Mouse (Mus musculus): ENCODE measurements at regions not wholly inside any gene's neighbourhood (a gene's known extent, or its start where the extent isn't known, plus 50 kb on each side); places are given as distances from the start of the nearest gene placed in this dataset.

GRCm38 (mm10) chr12:106922571-106922991 is 565.9 kb upstream of the 3110018I06Rik start:
- no peak for DNase-seq

- no peak for DNase-seq
Observed at GRCm38 (mm10) chr12:106928389-106928788, 560.0 kb upstream of the 3110018I06Rik start.

- no peak for DNase-seq
Observed at GRCm38 (mm10) chr12:106929161-106929560, 559.3 kb upstream of the 3110018I06Rik start.

- DNase-seq: no peak
Observed at GRCm38 (mm10) chr12:106931591-106931990, 556.8 kb upstream of the 3110018I06Rik start.

GRCm38 (mm10) chr12:106939381-106939780 is 549.1 kb upstream of the 3110018I06Rik start:
- DNase-seq: no peak

- no peak for DNase-seq
Observed at GRCm38 (mm10) chr12:106943874-106944273, 544.6 kb upstream of the 3110018I06Rik start.

GRCm38 (mm10) chr12:106952621-106953020 is 535.8 kb upstream of the 3110018I06Rik start:
- no peak for DNase-seq

GRCm38 (mm10) chr12:106955778-106956177 is 532.7 kb upstream of the 3110018I06Rik start:
- no peak for DNase-seq

- DNase-seq: no peak
Observed at GRCm38 (mm10) chr12:106956266-106956665, 532.2 kb upstream of the 3110018I06Rik start.

- DNase-seq: no peak
Observed at GRCm38 (mm10) chr12:106961991-106962390, 526.4 kb upstream of the 3110018I06Rik start.

GRCm38 (mm10) chr12:106963762-106964161 is 524.7 kb upstream of the 3110018I06Rik start:
- DNase-seq: peak in 1 of 2 experiments; percentile 1

GRCm38 (mm10) chr12:106969873-106970272 is 518.6 kb upstream of the 3110018I06Rik start:
- DNase-seq: no peak

- DNase-seq: no peak
Observed at GRCm38 (mm10) chr12:106992421-106992820, 496.0 kb upstream of the 3110018I06Rik start.

GRCm38 (mm10) chr12:106993011-106993410 is 495.4 kb upstream of the 3110018I06Rik start:
- DNase-seq: no peak

GRCm38 (mm10) chr12:107010995-107011786 is 477.2 kb upstream of the 3110018I06Rik start:
- DNase-seq: no peak

- no peak for DNase-seq
Observed at GRCm38 (mm10) chr12:107016801-107017200, 471.6 kb upstream of the 3110018I06Rik start.

GRCm38 (mm10) chr12:107021806-107022205 is 466.6 kb upstream of the 3110018I06Rik start:
- no peak for DNase-seq

- no peak for DNase-seq
Observed at GRCm38 (mm10) chr12:107026821-107027220, 461.6 kb upstream of the 3110018I06Rik start.

GRCm38 (mm10) chr12:107027842-107028549 is 460.4 kb upstream of the 3110018I06Rik start:
- DNase-seq: no peak

- DNase-seq: no peak
Observed at GRCm38 (mm10) chr12:107028985-107029384, 459.4 kb upstream of the 3110018I06Rik start.

- DNase-seq: no peak
Observed at GRCm38 (mm10) chr12:107036357-107036756, 452.1 kb upstream of the 3110018I06Rik start.

GRCm38 (mm10) chr12:107041927-107042652 is 446.3 kb upstream of the 3110018I06Rik start:
- no peak for DNase-seq

GRCm38 (mm10) chr12:107046496-107046895 is 441.9 kb upstream of the 3110018I06Rik start:
- DNase-seq: no peak
